Mouse (Mus musculus): Measurements from ENCODE around the gene Pdcd6.

Pdcd6 gene

DNA sequence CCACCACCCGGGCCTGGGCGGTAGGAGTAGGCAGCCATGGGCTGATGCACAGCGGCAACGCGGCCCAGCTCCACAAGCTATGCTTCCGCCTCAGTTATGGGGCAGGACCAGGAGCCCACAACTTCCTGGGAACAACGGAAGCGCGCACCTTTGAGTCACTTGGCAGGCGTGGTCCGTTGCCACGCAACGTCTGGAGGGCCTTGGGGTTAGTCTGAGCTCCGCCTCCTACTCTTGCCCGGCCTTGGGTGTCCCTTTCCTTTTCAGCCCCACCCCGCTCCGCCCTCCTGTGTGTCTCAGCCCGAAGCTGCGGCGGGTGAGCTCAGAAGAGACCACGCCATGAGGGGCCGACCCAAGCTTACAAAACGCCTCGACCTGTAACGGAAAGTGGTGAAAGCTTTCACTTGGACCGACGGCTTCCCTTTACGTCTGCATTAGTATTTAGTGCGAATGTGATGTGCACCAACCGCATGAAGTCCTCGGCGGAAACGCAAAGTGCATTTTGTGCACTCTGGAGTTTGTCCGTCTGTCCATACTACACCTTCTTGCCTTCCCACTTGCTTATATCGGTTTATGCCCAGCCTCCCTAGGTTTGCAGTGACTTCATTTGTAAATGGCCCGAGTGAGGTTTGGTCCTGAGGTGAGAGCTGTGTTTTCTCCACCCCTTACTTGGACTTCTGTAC is at the start of gene Pdcd6:
Pdcd6 (minus strand) TSS at position 411 of the 680 bp plus-strand sequence.
- in situ Hi-C loops (cut with MboI; ENCODE audit: unreplicated experiment in 2 of 2): loop anchor here in 1 of 2 experiments (25.0 kb wide), 1 partner anchor 705 kb away; the partner anchor contains the start of gene Clptm1l

DNA sequence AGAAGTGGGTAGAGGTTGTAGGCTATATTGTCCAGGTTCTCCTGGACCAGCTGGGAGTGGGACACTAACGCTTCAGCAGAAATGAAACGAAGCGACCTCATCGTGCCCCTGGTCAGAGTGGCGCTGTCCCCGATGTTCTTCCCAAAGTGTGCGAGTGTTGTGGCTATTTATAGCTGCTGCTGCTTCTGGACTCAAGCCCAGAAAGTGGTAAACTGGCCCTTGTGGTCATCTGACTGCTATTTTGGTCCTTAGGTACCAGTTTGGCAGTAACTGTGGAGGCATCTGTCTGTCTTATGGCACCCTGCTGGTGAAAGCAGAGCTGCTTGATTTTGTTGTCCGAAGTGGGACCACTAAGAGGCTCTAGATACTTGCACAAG is 46.5 kb upstream of the Pdcd6 start, which contains the start of gene Lrrc14b:
Lrrc14b (minus strand) TSS at position 147 of the 377 bp plus-strand sequence.
- in situ Hi-C loops (cut with MboI; ENCODE audit: unreplicated experiment in 2 of 2): no loop called here

DNA sequence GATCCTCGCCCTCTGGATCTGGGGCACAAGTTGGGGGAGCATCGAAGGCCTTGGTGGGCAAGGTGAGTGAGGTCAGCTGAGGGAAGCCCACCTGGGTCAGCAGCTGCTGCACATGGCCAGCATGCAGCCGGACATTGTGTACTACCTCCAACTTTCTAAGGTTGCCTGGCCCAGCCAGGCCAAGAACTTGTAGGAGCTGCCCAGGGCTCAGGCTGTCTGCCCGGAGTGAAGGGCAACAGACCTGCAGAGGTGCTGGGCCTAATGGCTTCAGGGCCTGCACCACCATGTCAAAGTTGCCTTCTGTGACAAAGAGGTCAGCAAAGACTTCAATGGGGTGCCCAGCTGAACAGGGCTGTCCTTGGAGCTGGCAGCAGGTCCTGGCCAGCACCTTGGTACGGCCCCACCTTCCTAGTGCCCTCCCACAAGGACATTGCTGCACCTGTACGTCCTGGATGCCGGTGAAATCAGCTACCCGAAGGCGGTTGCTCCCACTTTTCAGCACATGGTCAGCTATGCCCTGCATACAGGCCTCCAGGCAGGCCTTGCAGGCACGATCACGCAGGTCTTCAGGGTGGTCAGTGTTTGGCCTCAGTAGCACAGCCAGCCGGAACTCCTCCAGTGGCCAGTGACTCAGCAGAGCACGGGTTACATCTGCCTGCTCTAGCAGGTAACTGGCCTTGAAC is 45.9 kb upstream of the Pdcd6 start:
- in situ Hi-C loops (cut with MboI; ENCODE audit: unreplicated experiment in 2 of 2): no loop called here

- in situ Hi-C loops (cut with MboI; ENCODE audit: unreplicated experiment in 2 of 2): no loop called here
These were observed 44.8 kb upstream of the Pdcd6 start for GRCm38 (mm10) chr13:74362218-74362617.

- in situ Hi-C loops (cut with MboI; ENCODE audit: unreplicated experiment in 2 of 2): no loop called here
These were observed 39.1 kb upstream of the Pdcd6 start for GRCm38 (mm10) chr13:74356491-74356890.

GRCm38 (mm10) chr13:74350435-74350906 is 33.1 kb upstream of the Pdcd6 start:
- in situ Hi-C loops (cut with MboI; ENCODE audit: unreplicated experiment in 2 of 2): no loop called here

GRCm38 (mm10) chr13:74349566-74350434 is 32.4 kb upstream of the Pdcd6 start, which contains the start of the genes Sdha and Ccdc127:
TSS of gene Sdha (minus strand) at chr13:74350280.
TSS of gene Ccdc127 (plus strand) at chr13:74350309.
- in situ Hi-C loops (cut with MboI; ENCODE audit: unreplicated experiment in 2 of 2): loop anchor here (10.0 to 25.0 kb wide), 3 partner anchors 295 to 1763 kb away; no protein-coding TSS in a partner anchor

GRCm38 (mm10) chr13:74341036-74341435 is 23.7 kb upstream of the Pdcd6 start:
- in situ Hi-C loops (cut with MboI; ENCODE audit: unreplicated experiment in 2 of 2): loop anchor here (5.0 to 25.0 kb wide), 5 partner anchors 196 to 1771 kb away; no protein-coding TSS in a partner anchor

GRCm38 (mm10) chr13:74329321-74329720 is 11.9 kb upstream of the Pdcd6 start:
- in situ Hi-C loops (cut with MboI; ENCODE audit: unreplicated experiment in 2 of 2): loop anchor here in 1 of 2 experiments (25.0 kb wide), 1 partner anchor 1783 kb away; no protein-coding TSS in a partner anchor

- in situ Hi-C loops (cut with MboI; ENCODE audit: unreplicated experiment in 2 of 2): loop anchor here in 1 of 2 experiments (25.0 kb wide), 1 partner anchor 704 kb away; the partner anchor contains the start of gene Clptm1l
These were observed 601 bp downstream of the Pdcd6 start for GRCm38 (mm10) chr13:74316789-74317169.

DNA sequence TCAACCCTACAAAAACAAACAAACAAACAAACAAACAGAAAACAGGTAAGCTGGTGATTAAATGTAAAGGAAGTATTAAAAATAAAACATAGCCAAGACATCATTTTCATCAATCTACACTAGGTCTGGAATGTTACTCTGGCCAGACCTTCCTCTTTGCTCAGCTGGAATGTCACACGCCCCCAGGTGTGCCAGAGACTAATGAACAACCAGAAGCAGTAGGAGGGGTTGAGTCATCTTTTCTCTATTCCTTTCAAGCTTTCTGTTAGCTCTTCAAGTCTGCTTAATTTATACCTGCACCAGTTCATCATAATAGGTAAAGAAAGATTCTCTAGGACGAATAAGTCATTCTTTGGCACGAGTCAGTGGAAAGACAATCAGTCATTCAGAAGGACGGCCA is 994 bp downstream of the Pdcd6 start:
- in situ Hi-C loops (cut with MboI; ENCODE audit: unreplicated experiment in 2 of 2): loop anchor here in 1 of 2 experiments (25.0 kb wide), 1 partner anchor 704 kb away; the partner anchor contains the start of gene Clptm1l

- in situ Hi-C loops (cut with MboI; ENCODE audit: unreplicated experiment in 2 of 2): loop anchor here in 1 of 2 experiments (25.0 kb wide), 1 partner anchor 702 kb away; the partner anchor contains the start of gene Clptm1l
These were observed 2.8 kb downstream of the Pdcd6 start for GRCm38 (mm10) chr13:74314616-74315015.

DNA sequence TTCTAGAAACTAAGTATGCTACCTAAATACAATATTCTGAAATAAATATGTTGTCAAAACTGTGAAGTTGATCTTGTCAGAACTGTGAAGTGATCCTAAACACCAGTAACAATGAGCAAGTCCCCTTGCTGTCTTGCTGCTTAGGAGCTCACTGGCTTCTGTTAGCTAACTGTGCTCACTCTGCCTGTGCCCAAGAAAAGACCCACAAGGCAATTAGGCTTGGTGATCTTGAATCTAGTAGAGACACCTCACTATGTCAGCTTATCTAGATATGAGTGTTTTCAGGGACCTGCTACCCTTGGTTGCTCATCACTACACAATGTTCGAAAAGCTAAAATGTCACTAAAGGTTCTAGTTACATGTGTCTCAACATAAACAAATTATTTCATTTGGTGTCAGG is 11.6 kb downstream of the Pdcd6 start:
- in situ Hi-C loops (cut with MboI; ENCODE audit: unreplicated experiment in 2 of 2): loop anchor here (5.0 to 25.0 kb wide), 3 partner anchors 113 to 693 kb away; partner anchors contain the start of gene Clptm1l (in 1 of the 2)

DNA sequence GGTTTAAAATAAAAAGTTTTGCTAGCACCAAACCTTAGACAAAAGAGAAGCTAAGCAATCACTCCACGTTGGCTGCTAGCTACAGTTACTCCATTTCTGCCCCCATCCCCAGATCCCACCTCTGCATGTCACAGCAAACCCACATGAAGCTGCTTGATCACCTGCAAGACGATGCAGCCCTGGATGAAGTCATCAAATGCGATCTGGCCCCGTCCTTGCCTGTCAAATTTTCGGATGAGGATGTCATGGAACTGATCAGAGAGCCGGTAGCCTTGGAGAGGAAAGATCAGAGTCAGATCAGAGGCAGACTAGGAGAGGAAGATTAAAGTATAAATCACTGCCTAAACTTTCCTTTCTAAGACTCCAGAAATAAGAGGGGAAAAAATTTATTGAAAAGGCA is 12.0 kb downstream of the Pdcd6 start:
- in situ Hi-C loops (cut with MboI; ENCODE audit: unreplicated experiment in 2 of 2): loop anchor here (5.0 to 25.0 kb wide), 3 partner anchors 113 to 693 kb away; partner anchors contain the start of gene Clptm1l (in 1 of the 2)

DNA sequence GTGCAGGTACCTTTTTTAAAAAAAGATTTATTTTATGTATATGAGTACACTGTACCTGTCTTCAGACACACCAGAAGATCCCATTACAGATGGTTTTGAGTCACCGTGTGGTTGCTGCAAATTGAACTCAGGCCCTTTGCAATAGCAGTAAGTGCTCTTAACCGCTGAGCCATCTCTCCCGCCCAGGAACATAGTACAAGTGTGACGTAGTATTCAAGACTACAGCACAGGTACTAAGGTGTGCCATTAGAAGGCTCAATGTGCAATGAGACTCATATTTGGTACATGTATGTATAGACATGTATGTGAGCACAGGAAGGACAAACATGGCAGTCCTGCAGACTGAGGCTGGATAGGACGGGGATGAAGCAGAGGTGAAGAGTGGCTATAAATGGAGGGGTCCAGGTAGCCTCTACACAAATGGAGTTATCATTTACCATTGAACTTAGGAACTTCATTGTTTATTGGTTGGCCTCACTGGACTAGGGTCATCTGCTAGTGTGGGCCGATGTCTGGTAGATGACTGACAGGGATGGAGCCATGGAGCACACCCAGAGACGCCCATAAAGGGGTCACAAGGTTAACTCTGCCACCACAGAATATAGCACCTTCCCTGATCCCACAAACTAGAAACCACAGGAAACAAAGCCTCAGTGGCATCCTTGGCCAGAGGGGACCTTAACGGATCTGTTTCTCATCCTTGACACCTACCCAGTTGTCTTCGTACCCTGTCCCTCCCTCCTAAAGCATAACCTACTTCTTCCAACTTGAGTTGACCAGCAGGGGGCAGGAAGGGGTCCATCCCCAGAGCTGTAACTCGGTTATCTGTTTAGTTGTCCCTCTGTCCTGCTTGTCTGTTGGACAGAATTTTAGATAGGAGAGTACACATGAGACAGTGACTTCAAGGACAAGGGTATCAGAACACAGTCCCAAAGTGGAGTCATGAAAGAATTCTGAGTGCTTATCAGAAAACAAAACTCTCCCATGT is 15.0 kb downstream of the Pdcd6 start:
- in situ Hi-C loops (cut with MboI; ENCODE audit: unreplicated experiment in 2 of 2): loop anchor here (5.0 to 25.0 kb wide), 5 partner anchors 110 to 690 kb away; partner anchors contain the start of gene Clptm1l (in 1 of the 2)

GRCm38 (mm10) chr13:74301607-74301984 is 15.8 kb downstream of the Pdcd6 start:
- in situ Hi-C loops (cut with MboI; ENCODE audit: unreplicated experiment in 2 of 2): loop anchor here (5.0 to 25.0 kb wide), 5 partner anchors 109 to 689 kb away; partner anchors contain the start of gene Clptm1l (in 1 of the 2)

DNA sequence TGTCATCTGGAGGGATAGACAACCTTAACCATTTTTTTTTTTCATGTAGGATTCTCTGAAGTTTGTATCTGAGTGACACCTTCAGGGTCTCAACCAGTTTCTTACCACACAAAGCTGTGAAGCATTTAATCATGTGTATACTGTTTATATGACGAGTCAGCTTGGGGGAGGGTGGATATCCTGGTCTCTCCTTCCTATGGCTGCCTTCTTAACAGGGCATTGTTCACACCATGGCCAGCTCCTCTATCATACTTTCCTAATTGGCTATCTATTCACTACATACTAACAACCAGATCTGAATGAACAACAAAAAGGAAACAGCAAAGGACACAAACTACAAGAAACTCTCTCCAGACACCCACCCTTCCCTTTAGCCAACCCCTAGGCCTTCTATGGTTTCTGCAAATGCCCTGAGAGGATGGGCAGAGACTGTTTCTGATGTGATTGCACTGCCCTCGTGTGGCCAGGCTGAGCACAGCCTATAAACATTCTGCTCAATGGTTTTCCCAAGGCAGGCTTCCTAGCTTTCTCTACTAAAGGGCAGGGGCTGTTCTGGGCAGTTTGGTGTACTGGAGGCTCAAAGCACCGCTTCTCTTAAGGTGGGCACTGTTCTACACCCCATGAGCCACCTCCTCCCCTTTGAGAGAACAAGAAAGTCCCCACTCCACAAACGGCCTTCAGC is 16.3 kb downstream of the Pdcd6 start:
- in situ Hi-C loops (cut with MboI; ENCODE audit: unreplicated experiment in 2 of 2): loop anchor here (5.0 to 25.0 kb wide), 5 partner anchors 109 to 689 kb away; partner anchors contain the start of gene Clptm1l (in 1 of the 2)

DNA sequence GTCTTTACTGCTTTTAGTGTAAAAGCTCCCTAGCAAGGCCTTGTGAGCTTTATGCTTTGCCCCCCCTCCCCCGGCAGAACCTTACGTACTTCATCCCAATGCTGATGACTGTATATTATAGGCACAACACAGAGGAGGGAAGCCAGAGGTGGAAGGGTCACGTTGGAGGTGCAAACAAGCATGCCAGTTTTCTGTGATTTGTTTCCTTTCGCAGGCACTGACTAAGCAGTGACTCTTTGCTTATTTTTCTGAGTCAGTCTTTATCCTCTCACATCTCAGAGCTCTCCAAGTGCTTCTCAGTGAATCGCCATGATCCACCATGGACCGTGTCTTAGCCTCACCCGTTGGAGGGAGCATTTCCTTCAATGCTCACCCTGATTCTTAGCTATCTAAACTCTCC is 21.0 kb downstream of the Pdcd6 start:
- in situ Hi-C loops (cut with MboI; ENCODE audit: unreplicated experiment in 2 of 2): no loop called here

All from v-Abl transformed pro-B cells (cell line).